ENCODE assay signal across 9 mouse cellular contexts in genomic region chr6:86009980-86010379, GRCm38 (mm10). TPM values are rescaled to one million over a fixed set of nuclear protein-coding genes. Genes with fewer than 3 reads are reported as not detected.
A peak's percentile ranks its signal among the peaks of the same experiment; 100 is the strongest.
DNase-seq lines count a peak whose midpoint lies in the region; ATAC-seq and TF ChIP-seq lines count a peak whose summit lies in the region.
"Had no signal": no experiment of that assay in that cellular context is flagged by ENCODE, and none has a peak within 500 bp of the region (broad histone marks: within the 10 kb centered on the region; RNA-seq: fewer than 3 reads in every experiment).

No protein-coding gene starts in this region.

- H3K27ac ChIP-seq in hindbrain, embryonic 11.5 days (ENCODE audit: low read depth, low read length) = no peak overlapping the region
- no peak overlapping the region for H3K27ac ChIP-seq in hindbrain, embryonic 13.5 days
- no peak overlapping the region for H3K27ac ChIP-seq in forebrain, embryonic 16.5 days (ENCODE audit: low read length)
- H3K27ac ChIP-seq in spleen, adult 2 months (ENCODE audit: insufficient read depth, low read length) = no peak overlapping the region
- H3K27ac ChIP-seq: lung, embryonic 15.5 days had no signal

- ATAC-seq in hindbrain, embryonic 11.5 days (ENCODE audit: low FRiP score) = no peak
- ATAC-seq in hindbrain, embryonic 13.5 days (ENCODE audit: low FRiP score) = no peak
- ATAC-seq in forebrain, embryonic 16.5 days = peak; percentile 66; the same call in 1 of the 2 replicates

- no peak for TF ChIP-seq POLR2A in spleen, adult 2 months (IDR thresholded peaks at IDR 0.05; ENCODE audit: low read depth, low read length)

- H3K27me3 ChIP-seq in hindbrain, embryonic 11.5 days (ENCODE audit: control insufficient read depth, insufficient read depth, low read length) = no peaks in the 10 kb centered on the region
- no peaks in the 10 kb centered on the region for H3K27me3 ChIP-seq in hindbrain, embryonic 13.5 days
- H3K27me3 ChIP-seq in forebrain, embryonic 16.5 days (replicated peaks; ENCODE audit: control insufficient read depth, insufficient read depth, low read length) = no peaks in the 10 kb centered on the region
- no peaks in the 10 kb centered on the region for H3K27me3 ChIP-seq in spleen, adult 2 months (ENCODE audit: control insufficient read depth, insufficient read depth, low read length)
- H3K27me3 ChIP-seq: lung, embryonic 15.5 days had no signal

- peak; percentile 76 for DNase-seq in hindbrain, embryonic 11.5 days (ENCODE audit: low spot score)
- peak; percentile 68 for DNase-seq in ES-CJ7 (ENCODE audit: low read depth, low spot score)
- DNase-seq in c-Kit-positive CD71-positive TER-119-positive erythroid progenitor cells, embryonic 14.5 days (ENCODE audit: low spot score) = peak; percentile 49
- DNase-seq in kidney, postnatal 36 days = peak; percentile 56 to 73
- DNase-seq in lung, postnatal 36 days = peak; percentile 74
- peak in 1 of 2 experiments; percentile 41 for DNase-seq in spleen, adult 2 months (ENCODE audit: low read depth in 1 of 2, low spot score in 2 of 2)

- TF ChIP-seq CTCF in spleen, adult 2 months (IDR thresholded peaks at IDR 0.05; ENCODE audit: extremely low read depth, insufficient read depth, insufficient read length, insufficient replicate concordance) = peak; percentile 63; the same call in 1 of the 2 replicates

- WGBS in hindbrain, embryonic 11.5 days = 28% methylated on average over 4 of the region's 4 CpGs
- WGBS in hindbrain, embryonic 13.5 days = 38% methylated on average over 4 of the region's 4 CpGs
- 37% methylated on average over 4 of the region's 4 CpGs for WGBS in forebrain, embryonic 16.5 days
- 52% methylated on average over 4 of the region's 4 CpGs for WGBS in spleen, adult 2 months

- H3K4me2 ChIP-seq in hindbrain, embryonic 11.5 days (replicated peaks; ENCODE audit: low read depth, low read length) = no peak overlapping the region
- no peak overlapping the region for H3K4me2 ChIP-seq in hindbrain, embryonic 13.5 days
- H3K4me2 ChIP-seq in forebrain, embryonic 16.5 days (ENCODE audit: low read length) = no peak overlapping the region
- H3K4me2 ChIP-seq: lung, embryonic 15.5 days had no signal

- no peaks in the 10 kb centered on the region for H3K9me3 ChIP-seq in hindbrain, embryonic 11.5 days (ENCODE audit: control insufficient read depth, low read length)
- H3K9me3 ChIP-seq in hindbrain, embryonic 13.5 days = peaks cover 5% of the 10 kb centered on the region
- H3K9me3 ChIP-seq in forebrain, embryonic 16.5 days (ENCODE audit: control insufficient read depth, low read length) = no peaks in the 10 kb centered on the region
- H3K9me3 ChIP-seq: lung, embryonic 15.5 days had no signal

- H3K9ac ChIP-seq in hindbrain, embryonic 11.5 days (ENCODE audit: low read depth, low read length) = no peak overlapping the region
- H3K9ac ChIP-seq in hindbrain, embryonic 13.5 days = no peak overlapping the region
- H3K9ac ChIP-seq in forebrain, embryonic 16.5 days (replicated peaks; ENCODE audit: low read depth, low read length) = no peak overlapping the region
- H3K9ac ChIP-seq: lung, embryonic 15.5 days had no signal

- H3K4me1 ChIP-seq in hindbrain, embryonic 11.5 days (replicated peaks; ENCODE audit: control insufficient read depth, insufficient read depth, low read length) = no peaks in the 10 kb centered on the region
- 0 out of 2 replicates have a peak, but pooled peaks cover 3% of the 10 kb centered on the region for H3K4me1 ChIP-seq in hindbrain, embryonic 13.5 days (replicated peaks)
- no peaks in the 10 kb centered on the region for H3K4me1 ChIP-seq in forebrain, embryonic 16.5 days (replicated peaks; ENCODE audit: control insufficient read depth, insufficient read depth, low read length)
- no peaks in the 10 kb centered on the region for H3K4me1 ChIP-seq in spleen, adult 2 months (ENCODE audit: control insufficient read depth, insufficient read depth, insufficient read length)
- H3K4me1 ChIP-seq: lung, embryonic 15.5 days had no signal

- H3K36me3 ChIP-seq in hindbrain, embryonic 11.5 days (ENCODE audit: control insufficient read depth, insufficient read depth, low read length) = no peaks in the 10 kb centered on the region
- no peaks in the 10 kb centered on the region for H3K36me3 ChIP-seq in hindbrain, embryonic 13.5 days
- no peaks in the 10 kb centered on the region for H3K36me3 ChIP-seq in forebrain, embryonic 16.5 days (ENCODE audit: control insufficient read depth, insufficient read depth)
- no peaks in the 10 kb centered on the region for H3K36me3 ChIP-seq in spleen, adult 2 months (ENCODE audit: control insufficient read depth, insufficient read depth, low read length)
- H3K36me3 ChIP-seq: lung, embryonic 15.5 days had no signal

- H3K4me3 ChIP-seq in hindbrain, embryonic 11.5 days (ENCODE audit: low read depth, low read length) = no peak overlapping the region
- no peak overlapping the region for H3K4me3 ChIP-seq in hindbrain, embryonic 13.5 days
- no peak overlapping the region for H3K4me3 ChIP-seq in forebrain, embryonic 16.5 days (replicated peaks; ENCODE audit: low read length)
- H3K4me3 ChIP-seq in spleen, adult 2 months (ENCODE audit: extremely low read depth, insufficient read depth, insufficient read length) = no peak overlapping the region
- H3K4me3 ChIP-seq: lung, embryonic 15.5 days had no signal

RNA-seq across cellular contexts. Expression of gene Figla, which starts 6.0 kb away (rescaled TPM):
- polyA plus RNA-seq in hindbrain, embryonic 11.5 days (2014; fragmentation: Nextera tagmentation; extraction: Ambion mirVana) = not detected in 2 replicates
- not detected in 2 replicates for polyA plus RNA-seq in hindbrain, embryonic 13.5 days (2015; fragmentation: Nextera tagmentation; extraction: Ambion mirVana)
- not detected in 2 replicates for polyA plus RNA-seq in forebrain, embryonic 16.5 days (2015; fragmentation: Nextera tagmentation; extraction: Ambion mirVana)
- polyA plus RNA-seq in spleen, adult 2 months (2012; rRNA removed) = not detected in 2 replicates
- polyA plus RNA-seq: lung, embryonic 15.5 days had no signal

RNA-seq across cellular contexts. Expression of gene Add2, which starts 18.5 kb away (rescaled TPM):
- polyA plus RNA-seq in hindbrain, embryonic 11.5 days (2014; fragmentation: Nextera tagmentation; extraction: Ambion mirVana) = 67.2 and 68.4 TPM in 2 replicates
- 173 and 185 TPM in 2 replicates for polyA plus RNA-seq in hindbrain, embryonic 13.5 days (2015; fragmentation: Nextera tagmentation; extraction: Ambion mirVana)
- polyA plus RNA-seq in forebrain, embryonic 16.5 days (2015; fragmentation: Nextera tagmentation; extraction: Ambion mirVana) = 243 and 248 TPM in 2 replicates
- polyA plus RNA-seq in spleen, adult 2 months (2012; rRNA removed) = 17.0 and 17.6 TPM in 2 replicates

RNA-seq across cellular contexts. Expression of gene Dusp11, which starts 48.5 kb away (rescaled TPM):
- 45.8 and 54.3 TPM in 2 replicates for polyA plus RNA-seq in hindbrain, embryonic 11.5 days (2014; fragmentation: Nextera tagmentation; extraction: Ambion mirVana)
- polyA plus RNA-seq in hindbrain, embryonic 13.5 days (2015; fragmentation: Nextera tagmentation; extraction: Ambion mirVana) = 49.9 and 53.4 TPM in 2 replicates
- polyA plus RNA-seq in forebrain, embryonic 16.5 days (2015; fragmentation: Nextera tagmentation; extraction: Ambion mirVana) = 42.4 and 56.3 TPM in 2 replicates
- polyA plus RNA-seq in spleen, adult 2 months (2012; rRNA removed) = 21.3 and 25.7 TPM in 2 replicates
